Mouse (Mus musculus) spleen, postnatal 0 days (tissue): ENCODE data around the gene Olfr1282. TPM values are rescaled to one million over a fixed set of nuclear protein-coding genes. Genes with fewer than 3 reads are reported as not detected.

Source experiments
- polyA plus RNA-seq: library from polyadenylated mRNA; unstranded; fragments of >200 nt; fragmentation: Nextera tagmentation; extraction: Ambion mirVana; gene quantifications from 2 replicates; pipeline ENCODE4 v1.2.1, GENCODE M21; 2015

Gene Olfr1282
- polyA plus RNA-seq = not detected in 2 replicates

DNA sequence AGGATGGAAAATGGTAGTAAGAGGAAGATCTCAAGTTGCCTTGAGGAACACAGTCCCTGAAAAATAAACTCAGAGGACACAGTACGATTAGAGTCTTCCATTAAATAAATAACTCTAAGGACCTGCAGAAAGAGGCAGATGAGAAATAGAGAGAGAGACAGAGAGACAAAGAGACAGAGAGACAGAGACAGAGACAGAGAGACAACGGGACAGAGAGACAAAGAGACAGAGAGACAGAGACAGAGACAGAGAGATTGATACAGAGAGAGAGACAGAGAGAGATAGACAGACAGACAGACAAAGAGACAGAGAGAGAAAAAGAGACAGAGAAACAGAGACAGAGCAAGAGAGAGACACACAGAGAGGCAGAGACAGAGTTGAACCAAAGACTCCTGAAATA lies at the start of gene Olfr1282:
Gene Olfr1282, minus strand, starts transcription at position 101 of the 400 bp plus-strand sequence.

GRCm38 (mm10) chr2:111375222-111375621 lies 39.3 kb upstream of the Olfr1282 start, which contains the start of gene Olfr1284:
Gene Olfr1284, plus strand, starts transcription at chr2:111375522.

DNA sequence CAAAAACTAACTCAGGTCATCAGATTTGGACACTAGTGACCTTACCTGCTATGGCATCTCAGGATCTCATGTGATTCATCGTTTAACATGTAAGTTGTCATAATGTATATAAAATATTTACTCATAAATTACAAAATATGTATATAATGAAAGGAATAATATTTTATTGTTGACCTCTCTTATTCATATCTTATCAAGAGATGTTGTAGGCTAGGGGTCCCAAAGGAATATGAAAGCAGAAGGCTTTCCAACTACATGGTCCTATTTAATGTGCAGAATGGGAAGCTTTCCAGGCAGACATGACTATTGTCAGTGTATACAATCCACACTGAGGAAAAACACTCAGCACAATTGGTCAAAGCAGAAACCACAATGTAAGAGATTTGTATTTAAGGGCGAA lies 30.6 kb upstream of the Olfr1282 start, which contains the start of gene Olfr1283:
Gene Olfr1283, plus strand, starts transcription at position 301 of the 400 bp plus-strand sequence.

GRCm38 (mm10) chr2:111326220-111326619 lies 9.7 kb downstream of the Olfr1282 start, which contains the start of gene Olfr1281:
Gene Olfr1281, plus strand, starts transcription at chr2:111326520.

DNA sequence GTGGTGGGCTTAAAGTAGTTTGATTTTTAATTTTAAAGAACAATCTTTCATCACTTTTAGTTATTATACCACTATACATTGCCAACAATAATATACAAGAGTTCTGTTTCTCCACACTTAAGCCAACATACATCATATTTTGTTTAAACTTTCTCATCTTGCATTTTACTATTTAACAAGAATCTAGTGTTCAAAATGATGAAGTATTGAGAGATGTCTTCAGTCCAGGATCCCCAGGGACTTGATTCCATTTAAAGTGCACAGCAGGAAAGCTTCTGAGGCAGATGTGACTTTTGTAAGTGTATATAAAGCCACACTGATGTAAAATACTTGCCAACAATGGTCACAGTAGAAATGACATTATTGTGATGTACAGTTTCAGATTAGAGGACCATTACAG lies 22.2 kb downstream of the Olfr1282 start, which contains the start of gene Olfr1280:
Gene Olfr1280, plus strand, starts transcription at position 301 of the 400 bp plus-strand sequence.

DNA sequence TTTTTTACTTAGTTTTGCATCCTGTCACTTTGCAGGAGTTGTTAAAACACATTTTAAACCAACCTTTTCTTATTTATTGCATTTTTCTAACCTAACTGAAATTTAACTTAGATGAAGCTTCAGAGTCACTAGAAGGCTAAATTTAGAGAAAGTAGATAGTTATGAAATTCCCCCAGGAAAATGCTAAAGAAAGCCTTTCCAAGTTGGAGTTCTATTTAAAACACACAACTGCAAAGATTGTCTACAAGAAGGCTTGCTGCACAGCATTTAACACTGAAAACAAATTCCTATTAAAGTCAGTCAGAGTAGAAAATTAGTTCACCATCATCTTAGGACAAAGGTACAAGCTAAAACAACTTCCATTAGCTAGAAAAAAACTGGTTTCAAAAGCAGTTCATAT lies 35.5 kb downstream of the Olfr1282 start, which contains the start of gene Olfr1279:
Gene Olfr1279, plus strand, starts transcription at position 262 of the 400 bp plus-strand sequence.

DNA sequence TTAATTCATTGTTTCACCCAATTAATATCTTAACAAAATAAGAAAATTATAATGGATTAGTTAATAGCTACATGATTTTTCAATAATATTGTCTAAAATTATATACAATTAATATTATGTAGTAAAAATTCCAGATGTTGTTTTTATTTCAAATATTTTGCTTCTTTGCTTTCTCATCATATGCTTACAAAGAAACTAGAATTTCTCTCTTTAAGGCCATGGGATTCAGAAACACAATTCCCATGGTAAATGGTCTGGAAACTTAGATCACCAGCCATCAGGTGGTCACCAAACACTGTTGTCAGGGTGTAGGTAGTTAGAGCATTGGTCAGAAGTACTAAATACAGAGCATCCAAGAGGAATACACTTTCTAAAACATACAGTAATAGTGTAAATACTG lies 46.0 kb downstream of the Olfr1282 start, which contains the start of gene Olfr1278:
Gene Olfr1278, plus strand, starts transcription at position 301 of the 400 bp plus-strand sequence.

Other genes starting within 250 kb of the Olfr1282 start
- gene Gm13941, start 230.1 kb downstream of the Olfr1282 start, polyA plus RNA-seq = not detected in 2 replicates
- not detected in 2 replicates for gene Gm15130, start 183.1 kb downstream of the Olfr1282 start, polyA plus RNA-seq
- not detected in 2 replicates for gene 4930430A15Rik, start 106.5 kb downstream of the Olfr1282 start, polyA plus RNA-seq
- not detected in 2 replicates for gene Olfr1275, start 100.8 kb downstream of the Olfr1282 start, polyA plus RNA-seq
- not detected in 2 replicates for gene Olfr1276, start 81.6 kb downstream of the Olfr1282 start, polyA plus RNA-seq
- gene Olfr1277, start 62.0 kb downstream of the Olfr1282 start, polyA plus RNA-seq = not detected in 2 replicates
- gene Olfr1278, start 45.9 kb downstream of the Olfr1282 start, polyA plus RNA-seq = not detected in 2 replicates
- gene Olfr1279, start 35.4 kb downstream of the Olfr1282 start, polyA plus RNA-seq = not detected in 2 replicates
- not detected in 2 replicates for gene Olfr1280, start 22.1 kb downstream of the Olfr1282 start, polyA plus RNA-seq
- gene Olfr1281, start 9.6 kb downstream of the Olfr1282 start, polyA plus RNA-seq = not detected in 2 replicates
- gene Olfr1283, start 30.7 kb upstream of the Olfr1282 start, polyA plus RNA-seq = not detected in 2 replicates
- not detected in 2 replicates for gene Olfr1284, start 39.4 kb upstream of the Olfr1282 start, polyA plus RNA-seq
- gene Olfr1286, start 87.0 kb upstream of the Olfr1282 start, polyA plus RNA-seq = not detected in 2 replicates
- gene Olfr1287, start 113.1 kb upstream of the Olfr1282 start, polyA plus RNA-seq = not detected in 2 replicates
- gene Olfr1288, start 138.0 kb upstream of the Olfr1282 start, polyA plus RNA-seq = not detected in 2 replicates
- not detected in 2 replicates for gene Olfr1289, start 144.7 kb upstream of the Olfr1282 start, polyA plus RNA-seq
- not detected in 2 replicates for gene Olfr1290, start 157.8 kb upstream of the Olfr1282 start, polyA plus RNA-seq
- not detected in 2 replicates for gene Olfr1291-ps1, start 161.1 kb upstream of the Olfr1282 start, polyA plus RNA-seq
- gene Olfr1293-ps, start 189.1 kb upstream of the Olfr1282 start, polyA plus RNA-seq = not detected in 2 replicates
- not detected in 2 replicates for gene Olfr1294, start 204.2 kb upstream of the Olfr1282 start, polyA plus RNA-seq
- gene Olfr1295, start 233.6 kb upstream of the Olfr1282 start, polyA plus RNA-seq = not detected in 2 replicates